Mouse (Mus musculus): Measurements from ENCODE around the gene Gng7. TPM values are rescaled to one million over a fixed set of nuclear protein-coding genes. Genes with fewer than 3 reads are reported as not detected.

Gene Gng7
- polyA plus RNA-seq, 1 experiment from 2014 or later, result 22.7 TPM

DNA sequence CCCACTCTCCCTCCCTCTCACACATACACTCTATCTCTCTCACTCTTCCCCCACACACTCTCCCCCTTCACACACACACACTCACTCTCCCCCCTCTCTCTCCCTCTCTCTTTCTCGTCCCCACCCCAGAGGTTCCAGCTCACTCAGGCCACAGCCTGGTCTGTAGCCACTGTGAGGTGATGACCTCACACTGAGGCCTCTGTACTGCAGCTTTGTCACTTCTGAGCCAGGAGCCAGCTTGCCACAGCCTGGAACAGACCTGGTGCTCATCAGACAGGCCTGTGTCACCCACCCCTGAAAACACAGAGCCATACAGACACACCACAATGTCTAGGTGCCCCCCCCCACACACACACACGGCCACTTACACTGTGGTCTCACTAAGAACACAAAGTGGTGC lies 5.5 kb upstream of the Gng7 start:
- Histone ChIP-seq H3K4me1 (ENCODE audit: control insufficient read depth, insufficient read depth, low read length) (0 out of 2 replicates have a peak, but pooled peaks cover 4% of the 10 kb centered on the region), H3K4me3 (ENCODE audit: low read depth, low read length) (no peak overlapping the region), H3K36me3 (ENCODE audit: control insufficient read depth, insufficient read depth, low read length) (no peaks in the 10 kb centered on the region), H3K27ac (ENCODE audit: low read depth, low read length) (no peak overlapping the region), H3K9ac (replicated peaks; ENCODE audit: low read depth, low read length) (no peak overlapping the region), H3K27me3 (ENCODE audit: control insufficient read depth, insufficient read depth, low read length) (peaks cover 3% of the 10 kb centered on the region; the same call in 1 of the 2 replicates), H3K4me2 (ENCODE audit: low read depth, low read length) (no peak overlapping the region), H3K9me3 (ENCODE audit: control insufficient read depth, low read length) (no peaks in the 10 kb centered on the region)
- WGBS, result 44% methylated on average over 2 of the region's 2 CpGs
- no peak for ATAC-seq (ENCODE audit: low read depth)

DNA sequence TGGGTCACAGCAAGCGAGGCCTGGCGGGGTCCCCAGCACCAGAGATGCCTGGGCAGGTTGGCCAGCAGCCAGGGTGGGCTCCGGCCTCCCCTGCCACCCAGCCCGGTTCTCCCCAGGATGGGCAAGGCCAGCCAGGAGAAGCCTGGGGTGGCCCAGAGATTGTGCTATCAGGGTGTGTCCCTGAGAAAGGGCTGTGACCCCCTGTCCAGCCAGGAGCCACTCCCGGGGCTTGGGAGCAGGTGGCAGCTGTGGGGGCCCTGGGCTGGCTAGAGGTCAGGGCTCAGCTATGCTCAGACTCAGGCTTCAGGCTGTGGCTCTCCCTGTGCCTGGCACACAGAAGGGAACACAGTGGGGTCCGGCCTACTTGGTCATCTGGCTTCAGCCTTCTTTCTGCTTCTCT lies 4.9 kb upstream of the Gng7 start:
- Histone ChIP-seq H3K4me1 (ENCODE audit: control insufficient read depth, insufficient read depth, low read length) (0 out of 2 replicates have a peak, but pooled peaks cover 3% of the 10 kb centered on the region), H3K27me3 (ENCODE audit: control insufficient read depth, insufficient read depth, low read length) (peaks cover 3% of the 10 kb centered on the region; the same call in 1 of the 2 replicates), H3K9me3 (ENCODE audit: control insufficient read depth, low read length) (no peaks in the 10 kb centered on the region), H3K27ac (ENCODE audit: low read depth, low read length) (no peak overlapping the region), H3K9ac (replicated peaks; ENCODE audit: low read depth, low read length) (no peak overlapping the region), H3K4me2 (ENCODE audit: low read depth, low read length) (no peak overlapping the region), H3K4me3 (ENCODE audit: low read depth, low read length) (no peak overlapping the region), H3K36me3 (ENCODE audit: control insufficient read depth, insufficient read depth, low read length) (no peaks in the 10 kb centered on the region)
- WGBS, result 81% methylated on average over 6 of the region's 6 CpGs
- ATAC-seq (ENCODE audit: low read depth), result no peak

DNA sequence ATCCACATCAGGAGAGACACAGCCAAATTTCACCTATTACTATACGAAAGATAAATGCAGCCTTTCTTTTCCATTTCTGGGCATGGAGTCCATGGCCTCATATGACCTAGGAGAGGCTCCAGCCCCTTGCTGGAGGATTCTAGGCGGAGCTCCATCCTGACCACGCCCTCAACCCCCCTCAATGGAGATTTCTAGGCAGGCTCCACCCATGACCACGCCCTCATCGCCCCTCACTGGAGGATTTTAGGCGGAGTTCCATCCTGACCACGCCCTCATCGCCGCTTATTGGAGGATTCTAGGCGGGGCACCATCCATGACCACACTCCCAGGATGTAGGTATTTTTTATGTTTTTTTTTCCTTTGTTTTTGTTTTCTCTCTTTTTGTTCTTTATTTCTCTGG lies 3.6 kb upstream of the Gng7 start:
- ATAC-seq (ENCODE audit: low read depth), result no peak
- whole genome bisulfite sequencing, result 42% methylated on average over 10 of the region's 10 CpGs
- no peak overlapping the region for H3K27ac ChIP-seq (ENCODE audit: low read depth, low read length)
- H3K4me1 ChIP-seq (ENCODE audit: control insufficient read depth, insufficient read depth, low read length), result no peaks in the 10 kb centered on the region
- no peak overlapping the region for H3K9ac ChIP-seq (replicated peaks; ENCODE audit: low read depth, low read length)
- H3K27me3 ChIP-seq (ENCODE audit: control insufficient read depth, insufficient read depth, low read length), result peaks cover under 1% of the 10 kb centered on the region; the same call in 1 of the 2 replicates
- H3K36me3 ChIP-seq (ENCODE audit: control insufficient read depth, insufficient read depth, low read length), result no peaks in the 10 kb centered on the region
- no peaks in the 10 kb centered on the region for H3K9me3 ChIP-seq (ENCODE audit: control insufficient read depth, low read length)
- no peak overlapping the region for H3K4me3 ChIP-seq (ENCODE audit: low read depth, low read length)
- no peak overlapping the region for H3K4me2 ChIP-seq (ENCODE audit: low read depth, low read length)

DNA sequence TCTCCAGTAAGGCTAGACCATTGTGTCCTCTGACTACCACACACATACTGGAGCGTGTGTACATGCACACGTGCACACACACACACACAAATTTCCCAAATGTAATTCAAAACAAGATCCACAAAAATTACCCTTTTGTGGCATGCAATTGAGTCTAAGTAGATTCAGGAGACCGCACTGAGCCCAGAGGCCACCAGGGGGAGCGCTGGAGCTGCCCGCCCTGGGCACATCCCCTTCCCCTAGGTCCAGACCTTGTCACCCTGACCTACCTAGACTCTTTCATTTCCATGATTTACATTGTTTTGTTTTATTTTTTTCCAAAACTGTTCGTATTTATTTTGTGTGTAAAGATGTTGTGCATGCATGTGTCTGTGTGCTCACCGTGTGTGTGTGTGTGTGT lies 1.9 kb upstream of the Gng7 start:
- ATAC-seq (ENCODE audit: low read depth), result no peak
- H3K27me3 ChIP-seq (ENCODE audit: control insufficient read depth, insufficient read depth, low read length), result no peaks in the 10 kb centered on the region
- H3K4me1 ChIP-seq (ENCODE audit: control insufficient read depth, insufficient read depth, low read length), result no peaks in the 10 kb centered on the region
- H3K4me3 ChIP-seq (ENCODE audit: low read depth, low read length), result no peak overlapping the region
- H3K9ac ChIP-seq (replicated peaks; ENCODE audit: low read depth, low read length), result no peak overlapping the region
- H3K36me3 ChIP-seq (ENCODE audit: control insufficient read depth, insufficient read depth, low read length), result no peaks in the 10 kb centered on the region
- no peak overlapping the region for H3K27ac ChIP-seq (ENCODE audit: low read depth, low read length)
- H3K4me2 ChIP-seq (ENCODE audit: low read depth, low read length), result no peak overlapping the region
- no peaks in the 10 kb centered on the region for H3K9me3 ChIP-seq (ENCODE audit: control insufficient read depth, low read length)
- 7% methylated on average over 7 of the region's 7 CpGs for WGBS

DNA sequence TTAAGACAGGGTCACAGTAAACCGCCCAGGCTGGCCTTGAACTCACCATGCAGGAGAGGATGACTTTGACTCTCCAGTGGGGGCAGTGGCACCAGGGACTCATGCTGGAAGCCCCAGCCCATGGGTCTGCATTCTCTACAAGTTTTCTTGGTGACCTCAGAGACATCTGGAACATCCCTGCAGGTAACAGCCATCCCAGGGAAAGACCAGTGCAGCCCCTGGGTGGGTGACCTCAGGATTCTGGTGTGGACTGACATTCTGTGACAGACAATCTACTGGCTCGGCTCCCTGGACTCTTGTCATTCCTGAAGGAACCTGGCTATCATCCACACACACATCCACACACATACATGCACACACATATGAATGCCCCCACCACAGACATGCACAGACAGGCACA lies 921 bp upstream of the Gng7 start:
- no peak overlapping the region for H3K4me2 ChIP-seq (ENCODE audit: low read depth, low read length)
- H3K36me3 ChIP-seq (ENCODE audit: control insufficient read depth, insufficient read depth, low read length), result no peaks in the 10 kb centered on the region

DNA sequence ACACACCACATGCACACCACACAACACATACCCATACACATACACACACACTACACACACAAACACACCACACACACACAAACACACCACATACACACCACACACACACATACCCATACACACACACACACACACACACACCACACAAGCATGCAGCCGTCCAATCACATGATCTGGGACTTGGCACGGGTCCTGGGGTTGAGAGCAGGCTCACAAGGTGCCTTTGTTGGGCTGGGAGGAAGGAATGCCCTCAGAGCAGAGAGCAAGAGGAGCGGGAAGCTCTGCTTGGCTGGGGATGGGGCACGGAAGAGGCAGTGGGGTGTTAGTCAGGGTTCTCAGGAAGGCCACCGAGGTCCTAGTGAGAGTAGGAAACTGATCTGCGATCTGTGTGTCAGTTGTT lies 3.9 kb downstream of the Gng7 start:
- WGBS, result 73% methylated on average over 6 of the region's 6 CpGs
- Histone ChIP-seq H3K4me1 (ENCODE audit: control insufficient read depth, insufficient read depth, low read length) (no peaks in the 10 kb centered on the region), H3K4me3 (ENCODE audit: low read depth, low read length) (no peak overlapping the region), H3K4me2 (ENCODE audit: low read depth, low read length) (no peak overlapping the region), H3K9ac (replicated peaks; ENCODE audit: low read depth, low read length) (no peak overlapping the region), H3K9me3 (ENCODE audit: control insufficient read depth, low read length) (no peaks in the 10 kb centered on the region), H3K27ac (ENCODE audit: low read depth, low read length) (no peak overlapping the region), H3K27me3 (ENCODE audit: control insufficient read depth, insufficient read depth, low read length) (no peaks in the 10 kb centered on the region), H3K36me3 (ENCODE audit: control insufficient read depth, insufficient read depth, low read length) (no peaks in the 10 kb centered on the region)
- ATAC-seq (ENCODE audit: low read depth), result no peak

More for the DNA sequence above, 921 bp upstream of the Gng7 start:
- Histone ChIP-seq H3K9ac (replicated peaks; ENCODE audit: low read depth, low read length) (no peak overlapping the region), H3K27me3 (ENCODE audit: control insufficient read depth, insufficient read depth, low read length) (no peaks in the 10 kb centered on the region), H3K9me3 (ENCODE audit: control insufficient read depth, low read length) (no peaks in the 10 kb centered on the region), H3K27ac (ENCODE audit: low read depth, low read length) (no peak overlapping the region), H3K4me3 (ENCODE audit: low read depth, low read length) (no peak overlapping the region), H3K4me1 (ENCODE audit: control insufficient read depth, insufficient read depth, low read length) (no peaks in the 10 kb centered on the region)
- no peak for ATAC-seq (ENCODE audit: low read depth)
- 88% methylated on average over 2 of the region's 2 CpGs for WGBS

DNA sequence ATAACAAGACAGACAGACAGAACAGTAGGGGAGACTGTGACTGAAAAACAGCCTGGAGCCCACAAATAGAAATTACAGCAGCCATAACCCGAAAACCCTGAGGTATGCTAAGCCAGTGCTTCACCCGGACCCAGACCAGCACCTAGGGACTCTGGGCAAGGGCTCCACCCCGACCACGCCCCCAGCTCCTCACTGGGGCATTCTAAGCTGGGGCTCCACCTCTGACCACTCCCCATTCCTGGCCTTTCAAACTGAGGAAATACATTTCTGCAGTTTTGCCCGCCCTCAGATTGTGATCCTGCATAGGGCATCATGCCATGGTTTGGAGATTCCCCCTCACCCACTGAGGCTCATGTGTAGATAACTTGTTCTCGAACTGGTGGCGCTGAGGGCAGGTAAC lies 7.5 kb downstream of the Gng7 start:
- Histone ChIP-seq H3K4me2 (ENCODE audit: low read depth, low read length) (no peak overlapping the region), H3K36me3 (ENCODE audit: control insufficient read depth, insufficient read depth, low read length) (no peaks in the 10 kb centered on the region), H3K9ac (replicated peaks; ENCODE audit: low read depth, low read length) (no peak overlapping the region), H3K4me3 (ENCODE audit: low read depth, low read length) (no peak overlapping the region), H3K27me3 (ENCODE audit: control insufficient read depth, insufficient read depth, low read length) (no peaks in the 10 kb centered on the region), H3K4me1 (ENCODE audit: control insufficient read depth, insufficient read depth, low read length) (no peaks in the 10 kb centered on the region), H3K9me3 (ENCODE audit: control insufficient read depth, low read length) (no peaks in the 10 kb centered on the region), H3K27ac (ENCODE audit: low read depth, low read length) (no peak overlapping the region)
- ATAC-seq (ENCODE audit: low read depth), result no peak
- whole genome bisulfite sequencing, result 34% methylated on average over 7 of the region's 7 CpGs

DNA sequence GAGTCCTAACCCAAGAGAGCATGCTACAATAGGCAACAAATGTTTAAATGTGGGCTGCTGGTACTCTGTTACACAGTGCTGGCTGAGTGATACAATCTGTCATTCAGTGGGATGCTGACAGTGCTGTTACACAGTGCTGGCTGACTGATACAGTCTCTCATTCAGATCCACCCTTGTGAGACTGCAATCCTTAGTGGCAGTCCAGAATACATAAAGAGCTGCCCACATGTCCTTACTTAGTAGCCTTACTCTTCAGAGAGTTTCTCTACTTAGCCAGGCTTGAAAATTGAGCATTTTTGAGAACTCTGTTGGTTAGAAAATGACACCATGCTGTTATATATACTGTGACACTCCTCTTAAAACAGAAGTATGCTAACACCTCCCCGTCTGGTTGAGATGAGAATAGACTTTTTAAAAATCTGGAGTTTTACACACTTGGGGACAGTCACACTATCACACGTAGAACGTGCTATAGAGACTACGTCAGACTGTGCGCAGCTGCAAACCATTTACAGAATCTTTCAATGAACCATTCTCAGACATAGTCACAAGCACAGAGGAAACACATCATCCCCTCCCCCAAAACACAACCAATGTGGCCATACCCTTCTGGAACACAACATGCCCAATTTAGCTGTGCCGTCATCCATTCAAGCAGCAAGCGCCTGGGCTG lies 8.6 kb downstream of the Gng7 start:
- Histone ChIP-seq H3K36me3 (ENCODE audit: control insufficient read depth, insufficient read depth, low read length) (no peaks in the 10 kb centered on the region), H3K4me2 (ENCODE audit: low read depth, low read length) (no peak overlapping the region), H3K4me1 (ENCODE audit: control insufficient read depth, insufficient read depth, low read length) (no peaks in the 10 kb centered on the region), H3K9ac (replicated peaks; ENCODE audit: low read depth, low read length) (no peak overlapping the region), H3K9me3 (ENCODE audit: control insufficient read depth, low read length) (no peaks in the 10 kb centered on the region), H3K27ac (ENCODE audit: low read depth, low read length) (no peak overlapping the region), H3K4me3 (ENCODE audit: low read depth, low read length) (no peak overlapping the region), H3K27me3 (ENCODE audit: control insufficient read depth, insufficient read depth, low read length) (no peaks in the 10 kb centered on the region)
- no peak for ATAC-seq (ENCODE audit: low read depth)
- 93% methylated on average over 7 of the region's 7 CpGs for WGBS

DNA sequence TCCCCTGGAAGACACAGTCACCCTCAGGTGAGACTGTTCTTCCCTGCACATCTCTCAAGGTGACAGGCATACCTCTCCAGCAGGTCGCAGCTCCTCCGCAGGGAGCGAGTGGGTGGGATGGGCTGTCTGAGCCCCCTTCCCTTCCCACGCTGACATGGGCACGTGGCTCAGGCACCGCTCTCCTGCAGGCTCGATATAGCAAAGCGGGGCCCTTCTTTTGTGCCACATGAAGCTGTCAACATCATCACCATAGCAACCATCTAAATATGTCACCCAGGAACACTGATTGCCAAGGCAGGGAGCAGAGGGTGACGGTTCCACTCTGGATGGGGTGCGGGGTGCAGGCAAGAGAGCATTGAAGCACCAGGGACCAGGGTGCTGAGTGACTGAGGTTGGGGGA lies 13.6 kb downstream of the Gng7 start:
- Histone ChIP-seq H3K27ac (ENCODE audit: low read depth, low read length) (no peak overlapping the region), H3K4me2 (ENCODE audit: low read depth, low read length) (no peak overlapping the region), H3K27me3 (ENCODE audit: control insufficient read depth, insufficient read depth, low read length) (no peaks in the 10 kb centered on the region), H3K4me3 (ENCODE audit: low read depth, low read length) (no peak overlapping the region), H3K9me3 (ENCODE audit: control insufficient read depth, low read length) (no peaks in the 10 kb centered on the region), H3K36me3 (ENCODE audit: control insufficient read depth, insufficient read depth, low read length) (no peaks in the 10 kb centered on the region), H3K4me1 (ENCODE audit: control insufficient read depth, insufficient read depth, low read length) (no peaks in the 10 kb centered on the region), H3K9ac (replicated peaks; ENCODE audit: low read depth, low read length) (no peak overlapping the region)
- no peak; the same call in 1 of the 2 replicates for ATAC-seq (ENCODE audit: low read depth)
- WGBS, result 44% methylated on average over 10 of the region's 10 CpGs

Data from neural tube, embryonic 14.5 days (tissue).